Mouse (Mus musculus) kidney, adult 2 months (tissue): ENCODE data around the gene Hspd1. TPM values are rescaled to one million over a fixed set of nuclear protein-coding genes. Genes with fewer than 3 reads are reported as not detected.
"Not testable (repeated sequence)": the region's sequence is repeated elsewhere in the genome, so short reads cannot be mapped to it uniquely, and the experiment has no call there.

ENCODE experiments used
- DNase-seq: peaks from one replicate; pipeline ENCODE4 v3.0.0; 2021
- H3K27ac ChIP-seq: fragments of 200-500 bp; 2 replicates; pipeline ENCODE4 v1.5.1; 2012; ENCODE audit warnings: low read depth, low read length, control low read depth, inconsistent platforms; ENCODE audit not compliant: insufficient read depth
- H3K27me3 ChIP-seq: fragments of 200-500 bp; replicated peaks from 2 replicates; pipeline ENCODE4 v1.6.1; 2012; ENCODE audit warnings: mild to moderate bottlenecking, moderate library complexity, low read length, inconsistent platforms; ENCODE audit not compliant: control insufficient read depth, insufficient read depth
- H3K36me3 ChIP-seq: fragments of 200-500 bp; 2 replicates; pipeline ENCODE4 v1.6.1; 2012; ENCODE audit warnings: mild to moderate bottlenecking, moderate library complexity, low read length, inconsistent platforms; ENCODE audit not compliant: control insufficient read depth, insufficient read depth
- H3K4me1 ChIP-seq: fragments of 200-500 bp; 2 replicates; pipeline ENCODE4 v1.6.1; 2011; ENCODE audit warnings: low read length; ENCODE audit not compliant: control insufficient read depth, insufficient read depth
- H3K4me3 ChIP-seq: fragments of 200-500 bp; 2 replicates; pipeline ENCODE4 v1.5.1; 2011; ENCODE audit warnings: mild to moderate bottlenecking, low read depth, low read length, control low read depth; ENCODE audit not compliant: insufficient read depth
- CTCF ChIP-seq: fragments of 200-500 bp; conservative IDR thresholded peaks from 2 replicates; pipeline ENCODE4 v1.5.1; 2011; ENCODE audit warnings: low read depth, mild to moderate bottlenecking, control low read depth, low read length, moderate library complexity, mixed read lengths; ENCODE audit not compliant: insufficient read depth, insufficient read length
- POLR2A ChIP-seq: fragments of 200-500 bp; IDR thresholded peaks from one replicate; pipeline ENCODE4 v1.6.1; 2011; ENCODE audit warnings: low read depth, low read length, control low read depth
- WGBS: fragments of 180-500 bp; shearing (Covaris S2); methylation state at CpG from one replicate; pipeline ENCODE4 v1.1.7; 2018; 5-methylcytosine and 5-hydroxymethylcytosine counted together
- polyA plus RNA-seq: library from polyadenylated mRNA; depleted of rRNA; stranded (reverse); fragments of >200 nt; gene quantifications from 2 replicates; pipeline ENCODE4 v1.2.3, GENCODE M21; 2012

Gene Hspd1
- polyA plus RNA-seq, 1 experiment: 99.8 TPM

DNA sequence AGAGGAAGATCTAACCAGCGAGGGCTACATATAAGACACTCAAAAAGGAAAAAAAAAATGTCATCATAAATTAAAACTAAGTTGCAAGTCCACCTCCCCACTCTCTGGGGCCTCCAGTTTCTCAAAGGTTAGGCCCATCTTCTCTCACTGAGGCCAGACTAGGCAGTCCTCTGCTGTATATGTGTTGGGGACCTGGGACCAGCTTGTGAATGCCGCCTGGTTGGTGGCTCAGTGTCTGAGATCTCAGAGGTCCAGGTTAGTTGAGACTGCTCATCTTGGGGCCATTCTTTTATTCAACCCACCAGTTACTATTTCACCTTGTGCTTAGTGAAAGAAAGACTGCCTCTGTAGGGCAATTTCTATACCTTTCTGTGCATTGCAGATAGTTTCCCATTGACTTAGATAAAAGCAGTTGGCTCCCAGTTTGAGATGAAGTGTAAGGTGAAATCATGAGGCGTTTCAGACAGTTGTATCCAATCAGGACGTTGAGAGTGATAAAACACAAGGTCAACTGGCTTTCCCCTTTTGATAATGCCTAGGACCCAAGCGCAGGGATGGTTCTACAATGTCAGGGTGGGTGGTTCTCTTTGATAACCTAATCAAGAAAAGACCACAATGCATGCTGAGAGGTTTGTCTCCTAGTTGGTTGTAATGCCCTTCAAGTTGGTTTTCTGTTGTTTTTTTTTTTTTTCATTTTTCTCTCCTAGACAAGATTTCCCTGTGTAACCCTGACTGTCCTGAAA is 12.2 kb downstream of the Hspd1 start:
- 78% methylated on average over 5 of the region's 5 CpGs for WGBS
- Histone ChIP-seq H3K27ac (peak overlapping the region; percentile 56), H3K36me3 (peaks cover 10% of the 10 kb centered on the region), H3K4me3 (no peak overlapping the region), H3K4me1 (peaks cover 3% of the 10 kb centered on the region; the same call in 1 of the 2 replicates), H3K27me3 (no peaks in the 10 kb centered on the region)
- TF ChIP-seq CTCF (no peak), POLR2A (no peak)
- no peak for DNase-seq

DNA sequence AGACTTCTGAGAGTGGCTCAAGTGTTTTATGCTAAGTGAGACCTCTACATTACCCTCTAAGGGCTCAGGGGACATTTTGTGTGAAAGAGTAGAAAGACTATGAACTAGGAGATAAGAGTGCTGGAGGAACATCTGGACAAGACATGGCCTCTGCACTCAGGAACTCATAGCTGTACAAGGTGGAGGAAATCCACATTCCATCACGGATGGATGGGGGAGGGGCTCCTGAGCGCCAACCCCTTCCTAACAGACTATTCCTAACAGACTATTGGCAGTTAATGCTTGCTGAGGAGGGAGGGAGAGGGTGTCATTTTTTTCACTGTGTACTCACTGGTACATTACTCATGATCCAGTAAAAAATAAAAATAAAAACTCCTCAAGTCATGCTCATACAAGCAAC is 13.3 kb downstream of the Hspd1 start:
- no peak for TF ChIP-seq CTCF
- no peak for TF ChIP-seq POLR2A
- Histone ChIP-seq H3K4me3 (no peak overlapping the region), H3K36me3 (peaks cover 8% of the 10 kb centered on the region), H3K4me1 (peaks cover 3% of the 10 kb centered on the region; the same call in 1 of the 2 replicates), H3K27ac (no peak overlapping the region), H3K27me3 (no peaks in the 10 kb centered on the region)
- peak; percentile 26 for DNase-seq
- WGBS: 29% methylated on average over 2 of the region's 2 CpGs

GRCm38 (mm10) chr1:55072328-55072727 is 15.7 kb downstream of the Hspd1 start:
- not testable (repeated sequence) for H3K36me3 ChIP-seq, DNase-seq, H3K27me3 ChIP-seq, H3K4me3 ChIP-seq, H3K4me1 ChIP-seq, H3K27ac ChIP-seq

DNA sequence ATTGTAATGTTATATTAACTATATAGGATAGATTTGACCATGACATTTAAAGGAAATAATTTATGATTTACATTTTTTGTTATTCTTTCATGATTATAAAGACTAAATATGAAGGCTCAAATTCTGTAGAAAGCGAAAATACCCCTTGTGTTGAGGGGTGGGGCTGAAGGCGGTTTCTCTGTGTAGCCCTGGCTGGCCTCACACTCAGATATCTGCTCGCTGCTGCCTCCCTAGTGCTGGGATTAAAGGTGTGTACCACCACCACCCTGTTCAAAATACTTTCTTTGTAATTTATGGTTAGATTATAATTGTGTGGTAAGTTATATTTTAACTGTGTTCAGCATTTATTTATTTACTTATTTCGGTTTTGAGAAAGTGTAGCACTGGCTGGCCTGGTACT is 26.3 kb downstream of the Hspd1 start:
- no peak for DNase-seq
- H3K27ac ChIP-seq: no peak overlapping the region
- TF ChIP-seq CTCF (no peak), POLR2A (no peak)
- 88% methylated on average over 4 of the region's 4 CpGs for WGBS
- 0 out of 2 replicates have a peak, but pooled peaks cover 3% of the 10 kb centered on the region for H3K4me1 ChIP-seq
- peaks cover 7% of the 10 kb centered on the region for H3K36me3 ChIP-seq
- H3K27me3 ChIP-seq: no peaks in the 10 kb centered on the region
- H3K4me3 ChIP-seq: no peak overlapping the region

DNA sequence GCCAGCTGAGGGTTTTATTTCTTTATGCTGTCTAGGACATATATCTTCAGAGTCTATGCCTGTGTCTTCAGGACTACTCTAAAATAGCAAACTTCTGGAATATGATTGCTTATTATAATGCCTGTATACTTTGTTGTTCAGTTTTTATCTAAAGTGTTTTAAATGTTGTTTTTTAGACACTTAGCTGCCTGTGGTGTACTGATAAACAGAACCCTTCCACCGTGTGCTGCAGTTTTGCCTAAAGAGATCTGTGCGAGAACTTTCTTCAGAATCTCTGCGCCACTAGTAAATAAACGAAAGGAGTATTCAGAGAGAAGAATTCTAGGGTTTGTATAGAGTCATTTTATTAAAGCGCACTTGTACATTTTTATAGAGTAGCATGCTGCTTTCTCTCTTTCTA is 26.9 kb downstream of the Hspd1 start:
- Histone ChIP-seq H3K4me1 (0 out of 2 replicates have a peak, but pooled peaks cover 7% of the 10 kb centered on the region), H3K36me3 (peaks cover 5% of the 10 kb centered on the region), H3K27ac (no peak overlapping the region), H3K27me3 (no peaks in the 10 kb centered on the region), H3K4me3 (no peak overlapping the region)
- 91% methylated on average over 5 of the region's 5 CpGs for WGBS
- TF ChIP-seq POLR2A (no peak), CTCF (no peak)
- no peak for DNase-seq

DNA sequence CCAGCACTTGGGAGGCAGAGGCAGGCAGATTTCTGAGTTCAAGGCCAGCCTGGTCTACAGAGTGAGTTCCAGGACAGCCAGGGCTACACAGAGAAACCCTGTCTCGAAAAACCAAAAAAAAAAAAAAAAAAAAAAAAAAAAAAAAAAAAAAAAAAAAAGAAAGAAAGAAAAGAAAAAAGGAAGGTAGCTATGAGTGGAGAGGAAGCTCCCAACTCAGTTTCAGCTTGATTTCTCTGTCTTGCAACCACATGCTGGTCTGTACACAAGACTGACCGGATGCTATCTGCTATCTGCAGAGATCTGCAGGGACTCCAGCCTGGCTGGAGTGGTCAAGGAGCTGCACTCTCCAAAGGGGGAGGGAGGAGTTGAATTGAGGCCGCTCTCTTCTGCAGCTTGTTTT is 29.7 kb downstream of the Hspd1 start:
- not testable (repeated sequence) for DNase-seq, H3K36me3 ChIP-seq, H3K27me3 ChIP-seq, H3K4me3 ChIP-seq, H3K27ac ChIP-seq
- 91% methylated on average over 2 of the region's 3 CpGs for whole genome bisulfite sequencing
- H3K4me1 ChIP-seq: peaks cover 17% of the 10 kb centered on the region; the same call in 1 of the 2 replicates

DNA sequence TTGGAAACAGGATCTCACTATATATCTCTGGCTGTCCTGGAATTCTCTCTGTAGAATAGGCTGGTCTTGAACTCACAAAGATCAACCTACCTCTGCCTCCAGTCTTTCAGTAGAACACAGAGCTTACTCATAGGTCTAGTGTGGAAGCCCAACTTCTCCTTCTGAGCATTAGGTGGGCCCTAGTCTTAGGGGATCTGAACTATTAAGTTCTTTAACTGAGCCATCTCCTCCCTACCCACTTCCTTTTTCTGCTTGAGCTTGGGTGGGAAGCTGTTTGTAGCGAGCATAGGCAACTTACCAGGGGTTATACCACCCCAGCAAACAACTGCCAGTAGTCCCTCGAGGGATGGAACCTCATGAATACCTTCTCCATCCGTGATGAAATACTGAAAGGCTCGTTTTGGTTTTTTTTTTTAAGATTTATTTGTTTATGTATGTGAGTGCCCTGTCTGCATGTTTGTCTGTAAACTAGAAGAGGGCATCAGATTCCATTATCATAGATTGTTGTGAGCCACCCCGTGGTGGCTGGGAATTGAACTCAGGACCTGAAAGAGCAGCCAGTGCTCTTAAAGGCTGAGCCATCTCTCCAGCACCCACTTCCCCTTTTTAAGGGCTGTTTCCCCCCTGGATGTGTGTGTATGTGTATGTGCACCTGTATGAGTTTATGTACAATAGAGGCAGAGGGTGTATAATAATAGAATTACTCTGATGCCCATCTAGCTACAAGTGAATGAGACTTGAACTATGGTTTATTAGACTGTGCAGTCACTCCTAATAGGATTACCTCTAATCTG is 32.5 kb downstream of the Hspd1 start:
- WGBS: 83% methylated on average over 5 of the region's 5 CpGs
- Histone ChIP-seq H3K27me3 (no peaks in the 10 kb centered on the region), H3K4me3 (no peak overlapping the region), H3K4me1 (peaks cover 21% of the 10 kb centered on the region; the same call in 1 of the 2 replicates), H3K27ac (no peak overlapping the region), H3K36me3 (no peaks in the 10 kb centered on the region; the same call in 1 of the 2 replicates)
- TF ChIP-seq CTCF (no peak), POLR2A (no peak)
- no peak for DNase-seq
